Mouse (Mus musculus): ENCODE measurements around the gene Etv5.

DNA sequence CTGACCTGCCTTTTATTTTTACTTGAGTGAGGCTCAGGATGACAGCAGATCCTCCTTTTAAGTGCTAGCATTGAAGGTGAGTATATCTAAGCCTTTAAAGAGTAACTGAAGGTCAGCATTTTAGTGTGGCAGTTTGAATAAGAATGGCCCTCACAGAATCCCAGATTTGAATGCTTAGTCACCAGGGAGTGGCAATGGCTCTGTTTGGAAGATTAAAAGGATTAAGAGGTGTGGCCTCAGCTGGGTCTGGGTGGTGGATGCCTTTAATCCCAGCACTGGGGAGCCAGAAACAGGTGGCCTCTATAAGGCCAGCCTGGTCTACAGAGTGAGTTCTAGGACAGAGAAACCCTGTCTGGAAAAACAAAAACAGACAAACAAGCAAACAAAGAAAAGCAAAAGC is 36.9 kb downstream of the Etv5 start:
- TF ChIP-seq POLR2A (IDR thresholded peaks at IDR 0.05; ENCODE audit: low read depth, low read length) (no peak), CTCF (IDR thresholded peaks at IDR 0.05; ENCODE audit: extremely low read depth, insufficient read depth, insufficient read length, insufficient replicate concordance) (no peak)

Data from spleen, adult 2 months (tissue).